Mouse (Mus musculus) CH12.LX (cell line): Measurements from ENCODE around the gene Tspo2.

ENCODE experiments used
- CHD2 ChIP-seq: IDR thresholded peaks from 2 replicates; pipeline ENCODE4 v1.6.1; 2011; ENCODE audit warnings: low read length, improper control_type of control experiment
- CTCF ChIP-seq, 2 experiments: IDR thresholded peaks in 1 of 2; conservative IDR thresholded peaks in 1 of 2; 2 replicates each; pipeline ENCODE4 v1.5.1; 2011 to 2012; ENCODE audit warnings: low read depth in 2 of 2, low read length in 2 of 2, improper control_type of control experiment in 1 of 2, inconsistent platforms in 1 of 2, mild to moderate bottlenecking in 1 of 2, moderate library complexity in 1 of 2
- E2F4 ChIP-seq: IDR thresholded peaks from 2 replicates; pipeline ENCODE4 v1.6.1; 2011; ENCODE audit warnings: low read depth, low read length, improper control_type of control experiment; ENCODE audit not compliant: insufficient replicate concordance
- HCFC1 ChIP-seq: IDR thresholded peaks from 2 replicates; pipeline ENCODE4 v1.6.1; 2012; ENCODE audit warnings: low read depth, mild to moderate bottlenecking, inconsistent platforms, low read length, improper control_type of control experiment
- MAX ChIP-seq: IDR thresholded peaks from 2 replicates; pipeline ENCODE4 v1.6.1; 2011; ENCODE audit warnings: low read length, improper control_type of control experiment
- MYC ChIP-seq: IDR thresholded peaks from 2 replicates; pipeline ENCODE4 v1.6.1; 2011; ENCODE audit warnings: low read depth, mild to moderate bottlenecking, improper control_type of control experiment, low read length
- NELFE ChIP-seq: IDR thresholded peaks from 2 replicates; pipeline ENCODE4 v1.6.1; 2011; ENCODE audit warnings: low read depth, low read length, improper control_type of control experiment
- POLR2A ChIP-seq: IDR thresholded peaks from 2 replicates; pipeline ENCODE4 v1.6.1; 2011; ENCODE audit warnings: low read depth, mild to moderate bottlenecking, improper control_type of control experiment, low read length
- RAD21 ChIP-seq: IDR thresholded peaks from 2 replicates; pipeline ENCODE4 v1.6.1; 2011; ENCODE audit warnings: low read depth, mild to moderate bottlenecking, low read length, improper control_type of control experiment, moderate library complexity
- SIN3A ChIP-seq: IDR thresholded peaks from 2 replicates; pipeline ENCODE4 v1.6.1; 2012; ENCODE audit warnings: low read length, improper control_type of control experiment, inconsistent platforms
- TCF12 ChIP-seq: IDR thresholded peaks from 2 replicates; pipeline ENCODE4 v1.6.1; 2014; ENCODE audit warnings: low read depth, mild to moderate bottlenecking, inconsistent platforms, low read length, improper control_type of control experiment
- USF1 ChIP-seq: IDR thresholded peaks from 2 replicates; pipeline ENCODE4 v1.6.1; 2014; ENCODE audit warnings: low read depth, mild to moderate bottlenecking, inconsistent platforms, low read length, improper control_type of control experiment
- USF2 ChIP-seq: conservative IDR thresholded peaks from 2 replicates; pipeline ENCODE4 v1.6.1; 2011; ENCODE audit warnings: low read depth, low read length, improper control_type of control experiment
- ZKSCAN1 ChIP-seq: IDR thresholded peaks from 2 replicates; pipeline ENCODE4 v1.6.1; 2012; ENCODE audit warnings: low read depth, inconsistent platforms, low read length, improper control_type of control experiment, borderline replicate concordance

GRCm38 (mm10) chr17:48479952-48480351 lies 28.6 kb upstream of the Tspo2 start:
- TF ChIP-seq RAD21 (no peak), CTCF (conservative IDR thresholded peaks at IDR 0.05 in 1 of 2, IDR thresholded peaks at IDR 0.05 in 1 of 2; ENCODE audit: low read depth in 2 of 2, low read length in 2 of 2) (no peak), SIN3A (no peak), NELFE (no peak), E2F4 (no peak), CHD2 (no peak), MYC (no peak), HCFC1 (no peak), POLR2A (no peak), MAX (no peak), ZKSCAN1 (no peak), USF1 (no peak), USF2 (no peak), TCF12 (no peak)
